Mouse (Mus musculus) liver, embryonic 11.5 days (tissue): Measurements from ENCODE around the gene Clcn2. TPM values are rescaled to one million over a fixed set of nuclear protein-coding genes. Genes with fewer than 3 reads are reported as not detected.

Experiments
- ATAC-seq: fragments of 200-750 bp; cut with Nextera tagmentation; replicated peaks from 2 replicates; pipeline ENCODE4 v1.8.0; 2017; ENCODE audit warnings: moderate number of reproducible peaks, mild to moderate bottlenecking, moderate TSS enrichment, moderate library complexity; ENCODE audit not compliant: low FRiP score
- DNase-seq: peaks from one replicate; pipeline ENCODE4 v3.0.0-alpha.2; 2017; ENCODE audit warnings: low spot score
- H3K27ac ChIP-seq: fragments of 300-500 bp; sonication (generic); 2 replicates; pipeline ENCODE4 v1.5.1; 2014; ENCODE audit warnings: mild to moderate bottlenecking, low read depth, low read length, control low read depth
- H3K27me3 ChIP-seq: fragments of 300-500 bp; sonication (generic); replicated peaks from 2 replicates; pipeline ENCODE4 v1.6.1; 2014; ENCODE audit warnings: low read length, mixed read lengths; ENCODE audit not compliant: control insufficient read depth, insufficient read depth
- H3K36me3 ChIP-seq: fragments of 300-500 bp; sonication (generic); 2 replicates; pipeline ENCODE4 v1.6.1; 2014; ENCODE audit warnings: mild to moderate bottlenecking, low read length, moderate library complexity, mixed read lengths; ENCODE audit not compliant: control insufficient read depth, insufficient read depth
- H3K4me1 ChIP-seq: fragments of 300-500 bp; sonication (generic); replicated peaks from 2 replicates; pipeline ENCODE4 v1.6.1; 2014; ENCODE audit warnings: low read length, mixed read lengths; ENCODE audit not compliant: control insufficient read depth, insufficient read depth
- H3K4me2 ChIP-seq: fragments of 300-500 bp; sonication (generic); 2 replicates; pipeline ENCODE4 v1.6.1; 2014; ENCODE audit warnings: mild to moderate bottlenecking, control low read depth, moderate library complexity
- H3K4me3 ChIP-seq: fragments of 300-500 bp; sonication (generic); 2 replicates; pipeline ENCODE4 v1.5.1; 2014; ENCODE audit warnings: low read depth, low read length, control low read depth
- H3K9ac ChIP-seq: fragments of 300-500 bp; sonication (generic); 2 replicates; pipeline ENCODE4 v1.6.1; 2014; ENCODE audit warnings: low read depth, low read length, control low read depth
- H3K9me3 ChIP-seq: fragments of 300-500 bp; sonication (generic); 2 replicates; pipeline ENCODE4 v1.6.1; 2016; ENCODE audit warnings: low read length, inconsistent platforms, mixed read lengths; ENCODE audit not compliant: control insufficient read depth
- WGBS: fragments of 180-500 bp; shearing (Covaris S2); extraction: QIAGEN DNeasy Blood & Tissue Kit; methylation state at CpG from one replicate; pipeline ENCODE4 v1.1.7; 2014; 5-methylcytosine and 5-hydroxymethylcytosine counted together
- polyA plus RNA-seq: library from polyadenylated mRNA; unstranded; fragments of >200 nt; fragmentation: Nextera tagmentation; extraction: Ambion mirVana; gene quantifications from 2 replicates; pipeline ENCODE4 v1.2.1, GENCODE M21; 2014

Gene Clcn2
- 14.4 and 15.3 TPM in 2 replicates for polyA plus RNA-seq

- DNase-seq (peak; percentile 96), ATAC-seq (peak; percentile 87)
- Histone ChIP-seq H3K27ac (peak within 1 kb of the TSS; percentile 83), H3K4me3 (peak within 1 kb of the TSS; percentile 74), H3K4me1 (peaks cover 35% of the 10 kb centered on the region), H3K27me3 (no peaks in the 10 kb centered on the region), H3K9me3 (no peaks in the 10 kb centered on the region), H3K4me2 (peak within 1 kb of the TSS; percentile 94), H3K36me3 (no peaks in the 10 kb centered on the region; the same call in 1 of the 2 replicates), H3K9ac (peak within 1 kb of the TSS; percentile 82)
- WGBS = under 1% methylated on average over 62 of the region's 62 CpGs
These were observed at the start of gene Clcn2, which contains the start of gene Polr2h for GRCm38 (mm10) chr16:20717181-20717977. Gene Clcn2 (minus strand): TSS chr16:20717746. Gene Polr2h (plus strand): TSS chr16:20717665.

- Histone ChIP-seq H3K9ac (no peak overlapping the region), H3K4me1 (no peaks in the 10 kb centered on the region), H3K4me3 (no peak overlapping the region), H3K27ac (no peak overlapping the region), H3K36me3 (no peaks in the 10 kb centered on the region), H3K4me2 (no peak overlapping the region), H3K9me3 (no peaks in the 10 kb centered on the region), H3K27me3 (no peaks in the 10 kb centered on the region)
- WGBS = 42% methylated on average over 9 of the region's 9 CpGs
- DNase-seq (peak; percentile 43), ATAC-seq (no peak)
These were observed 47.7 kb upstream of the Clcn2 start for GRCm38 (mm10) chr16:20765244-20765643.

GRCm38 (mm10) chr16:20761681-20762080, 44.1 kb upstream of the Clcn2 start:
- no peak for DNase-seq
- H3K9me3 ChIP-seq = no peaks in the 10 kb centered on the region

DNA sequence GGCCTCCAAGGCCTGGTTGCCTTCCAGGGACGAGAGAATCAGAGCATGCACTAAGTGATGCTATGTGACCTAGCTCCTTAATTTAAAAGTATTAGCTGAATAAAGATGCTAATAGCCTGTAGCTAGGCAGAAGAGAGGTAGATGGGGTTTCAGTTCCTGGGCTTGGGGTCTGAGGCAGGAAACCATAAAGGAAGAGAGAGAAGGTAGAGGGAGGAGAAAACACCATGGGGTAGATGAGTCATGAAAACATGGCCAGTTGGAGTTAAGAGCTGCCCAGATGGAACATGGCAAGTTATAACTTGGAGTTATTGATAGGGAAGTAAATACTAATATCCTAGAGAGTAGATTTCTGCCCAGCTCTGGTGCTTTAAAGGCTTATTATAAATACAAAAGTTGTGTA, 39.8 kb upstream of the Clcn2 start:
- Histone ChIP-seq H3K27me3 (no peaks in the 10 kb centered on the region), H3K4me2 (no peak overlapping the region), H3K4me1 (no peaks in the 10 kb centered on the region), H3K4me3 (no peak overlapping the region), H3K9me3 (no peaks in the 10 kb centered on the region), H3K27ac (no peak overlapping the region), H3K36me3 (no peaks in the 10 kb centered on the region), H3K9ac (no peak overlapping the region)
- no peak for ATAC-seq
- no peak for DNase-seq
- 65% methylated on average over 1 of the region's 1 CpGs for WGBS

More at GRCm38 (mm10) chr16:20761681-20762080, 44.1 kb upstream of the Clcn2 start:
- Histone ChIP-seq H3K4me2 (no peak overlapping the region), H3K9ac (no peak overlapping the region), H3K4me1 (no peaks in the 10 kb centered on the region), H3K27ac (no peak overlapping the region), H3K36me3 (no peaks in the 10 kb centered on the region), H3K4me3 (no peak overlapping the region), H3K27me3 (no peaks in the 10 kb centered on the region)
- WGBS = 9% methylated on average over 3 of the region's 3 CpGs
- no peak for ATAC-seq

GRCm38 (mm10) chr16:20756052-20756451, 38.5 kb upstream of the Clcn2 start:
- no peaks in the 10 kb centered on the region for H3K27me3 ChIP-seq
- H3K4me2 ChIP-seq = no peak overlapping the region
- H3K27ac ChIP-seq = no peak overlapping the region
- ATAC-seq = no peak
- no peak for DNase-seq
- no peaks in the 10 kb centered on the region for H3K4me1 ChIP-seq
- no peaks in the 10 kb centered on the region for H3K36me3 ChIP-seq
- 85% methylated on average over 5 of the region's 5 CpGs for WGBS
- H3K9me3 ChIP-seq = no peaks in the 10 kb centered on the region
- H3K4me3 ChIP-seq = no peak overlapping the region
- no peak overlapping the region for H3K9ac ChIP-seq

GRCm38 (mm10) chr16:20750518-20750917, 33.0 kb upstream of the Clcn2 start:
- Histone ChIP-seq H3K27me3 (peaks cover 4% of the 10 kb centered on the region; the same call in 1 of the 2 replicates), H3K9me3 (no peaks in the 10 kb centered on the region), H3K4me2 (no peak overlapping the region), H3K9ac (no peak overlapping the region), H3K27ac (no peak overlapping the region), H3K36me3 (no peaks in the 10 kb centered on the region), H3K4me3 (no peak overlapping the region), H3K4me1 (no peaks in the 10 kb centered on the region)
- ATAC-seq (no peak), DNase-seq (no peak)
- 60% methylated on average over 8 of the region's 8 CpGs for WGBS

GRCm38 (mm10) chr16:20746641-20747040, 29.1 kb upstream of the Clcn2 start:
- Histone ChIP-seq H3K9me3 (no peaks in the 10 kb centered on the region), H3K9ac (no peak overlapping the region), H3K27ac (no peak overlapping the region), H3K4me2 (no peak overlapping the region), H3K36me3 (no peaks in the 10 kb centered on the region), H3K4me1 (no peaks in the 10 kb centered on the region), H3K27me3 (peaks cover 4% of the 10 kb centered on the region; the same call in 1 of the 2 replicates), H3K4me3 (no peak overlapping the region)
- 75% methylated on average over 6 of the region's 6 CpGs for WGBS
- ATAC-seq = no peak
- no peak for DNase-seq

- H3K4me1 ChIP-seq = no peaks in the 10 kb centered on the region
- H3K27ac ChIP-seq = no peak overlapping the region
- DNase-seq (no peak), ATAC-seq (no peak)
- H3K27me3 ChIP-seq = peaks cover 16% of the 10 kb centered on the region
- no peak overlapping the region for H3K9ac ChIP-seq
- H3K36me3 ChIP-seq = no peaks in the 10 kb centered on the region
- H3K4me3 ChIP-seq = no peak overlapping the region
- H3K9me3 ChIP-seq = no peaks in the 10 kb centered on the region
- 76% methylated on average over 9 of the region's 9 CpGs for WGBS
- no peak overlapping the region for H3K4me2 ChIP-seq
These were observed 22.3 kb upstream of the Clcn2 start for GRCm38 (mm10) chr16:20739845-20740244.

DNA sequence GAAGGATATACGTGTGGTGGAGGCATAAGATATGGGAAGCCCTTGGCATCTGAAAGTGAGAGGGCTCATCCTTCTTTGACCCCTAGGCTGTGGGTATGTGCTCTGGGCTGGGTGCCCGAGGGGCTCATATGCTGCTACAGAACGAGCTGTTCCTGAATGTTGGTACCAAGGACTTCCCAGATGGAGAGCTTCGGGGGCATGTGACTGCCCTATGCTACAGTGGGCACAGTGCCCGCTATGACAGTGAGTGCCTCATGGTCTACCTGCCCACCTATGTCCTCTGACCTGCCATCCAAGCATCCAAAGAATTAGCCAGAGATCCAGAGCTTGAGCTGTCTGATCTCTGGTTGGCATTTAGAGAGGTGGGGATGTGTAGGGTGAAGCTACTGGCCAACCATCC, 19.3 kb upstream of the Clcn2 start:
- H3K4me3 ChIP-seq = no peak overlapping the region
- no peak for ATAC-seq
- H3K9ac ChIP-seq = no peak overlapping the region
- no peak for DNase-seq
- H3K4me1 ChIP-seq = peaks cover 1% of the 10 kb centered on the region; the same call in 1 of the 2 replicates
- no peak overlapping the region for H3K4me2 ChIP-seq
- no peaks in the 10 kb centered on the region for H3K36me3 ChIP-seq
- H3K27ac ChIP-seq = no peak overlapping the region
- H3K27me3 ChIP-seq = peaks cover 46% of the 10 kb centered on the region
- WGBS = 82% methylated on average over 5 of the region's 5 CpGs
- no peaks in the 10 kb centered on the region for H3K9me3 ChIP-seq
